Mouse (Mus musculus): ENCODE results near the gene Tsacc. TPM values are rescaled to one million over a fixed set of nuclear protein-coding genes. Genes with fewer than 3 reads are reported as not detected.
"Not testable (repeated sequence)": the region's sequence is repeated elsewhere in the genome, so short reads cannot be mapped to it uniquely, and the experiment has no call there.

Gene Tsacc
- polyA plus RNA-seq, 1 experiment from 2014 or later: 7.4 TPM

GRCm38 (mm10) chr3:88334029-88334658, 37.3 kb upstream of the Tsacc start:
- Histone ChIP-seq H3K4me2 (ENCODE audit: low read length) (no peak overlapping the region), H3K36me3 (ENCODE audit: control insufficient read depth, insufficient read depth, low read length) (0 out of 2 replicates have a peak, but pooled peaks cover 4% of the 10 kb centered on the region), H3K4me3 (ENCODE audit: low read depth, low read length) (no peak overlapping the region), H3K27ac (ENCODE audit: low read depth, low read length) (no peak overlapping the region), H3K9ac (ENCODE audit: low read length) (no peak overlapping the region), H3K9me3 (replicated peaks; ENCODE audit: control insufficient read depth, low read length) (no peaks in the 10 kb centered on the region), H3K4me1 (ENCODE audit: control insufficient read depth, insufficient read depth, low read length) (peaks cover 10% of the 10 kb centered on the region; the same call in 1 of the 2 replicates), H3K27me3 (replicated peaks; ENCODE audit: control insufficient read depth, insufficient read depth, low read length) (no peaks in the 10 kb centered on the region)
- WGBS: 62% methylated on average over 12 of the region's 12 CpGs
- ATAC-seq: no peak
- no peak for DNase-seq (ENCODE audit: low spot score)

- DNase-seq (ENCODE audit: low spot score) (peak; percentile 23), ATAC-seq (no peak)
Observed at GRCm38 (mm10) chr3:88331282-88331681, 34.5 kb upstream of the Tsacc start.

GRCm38 (mm10) chr3:88328956-88329355, 32.2 kb upstream of the Tsacc start:
- Histone ChIP-seq H3K9ac (ENCODE audit: low read length) (no peak overlapping the region), H3K4me3 (ENCODE audit: low read depth, low read length) (no peak overlapping the region), H3K9me3 (replicated peaks; ENCODE audit: control insufficient read depth, low read length) (no peaks in the 10 kb centered on the region), H3K36me3 (ENCODE audit: control insufficient read depth, insufficient read depth, low read length) (peaks cover 12% of the 10 kb centered on the region; the same call in 1 of the 2 replicates), H3K4me2 (ENCODE audit: low read length) (no peak overlapping the region), H3K27ac (ENCODE audit: low read depth, low read length) (no peak overlapping the region), H3K27me3 (replicated peaks; ENCODE audit: control insufficient read depth, insufficient read depth, low read length) (no peaks in the 10 kb centered on the region), H3K4me1 (ENCODE audit: control insufficient read depth, insufficient read depth, low read length) (peaks cover 7% of the 10 kb centered on the region)
- DNase-seq (ENCODE audit: low spot score) (no peak), ATAC-seq (no peak)
- 88% methylated on average over 5 of the region's 5 CpGs for WGBS

More at GRCm38 (mm10) chr3:88331282-88331681, 34.5 kb upstream of the Tsacc start:
- 19% methylated on average over 2 of the region's 2 CpGs for whole genome bisulfite sequencing
- peaks cover 12% of the 10 kb centered on the region; the same call in 1 of the 2 replicates for H3K36me3 ChIP-seq (ENCODE audit: control insufficient read depth, insufficient read depth, low read length)
- H3K9ac ChIP-seq (ENCODE audit: low read length): no peak overlapping the region
- H3K27ac ChIP-seq (ENCODE audit: low read depth, low read length): no peak overlapping the region
- no peaks in the 10 kb centered on the region for H3K9me3 ChIP-seq (replicated peaks; ENCODE audit: control insufficient read depth, low read length)
- no peaks in the 10 kb centered on the region for H3K27me3 ChIP-seq (replicated peaks; ENCODE audit: control insufficient read depth, insufficient read depth, low read length)
- H3K4me2 ChIP-seq (ENCODE audit: low read length): no peak overlapping the region
- H3K4me3 ChIP-seq (ENCODE audit: low read depth, low read length): no peak overlapping the region
- H3K4me1 ChIP-seq (ENCODE audit: control insufficient read depth, insufficient read depth, low read length): 0 out of 2 replicates have a peak, but pooled peaks cover 2% of the 10 kb centered on the region

GRCm38 (mm10) chr3:88324951-88325405, 28.2 kb upstream of the Tsacc start, which contains the start of gene Glmp:
TSS of gene Glmp (plus strand) at chr3:88325023.
- Histone ChIP-seq H3K27me3 (replicated peaks; ENCODE audit: control insufficient read depth, insufficient read depth, low read length) (no peaks in the 10 kb centered on the region), H3K4me3 (ENCODE audit: low read depth, low read length) (peak within 1 kb of the TSS; percentile 65), H3K36me3 (ENCODE audit: control insufficient read depth, insufficient read depth, low read length) (peaks cover 48% of the 10 kb centered on the region), H3K4me1 (ENCODE audit: control insufficient read depth, insufficient read depth, low read length) (peaks cover 7% of the 10 kb centered on the region), H3K9ac (ENCODE audit: low read length) (peak within 1 kb of the TSS; percentile 77), H3K4me2 (ENCODE audit: low read length) (peak within 1 kb of the TSS; percentile 81), H3K9me3 (replicated peaks; ENCODE audit: control insufficient read depth, low read length) (no peaks in the 10 kb centered on the region), H3K27ac (ENCODE audit: low read depth, low read length) (peak within 1 kb of the TSS; percentile 14; the same call in 1 of the 2 replicates)
- WGBS: 4% methylated on average over 10 of the region's 10 CpGs
- DNase-seq (ENCODE audit: low spot score) (peak; percentile 88), ATAC-seq (peak; percentile 82)

GRCm38 (mm10) chr3:88299172-88299571, 2.4 kb upstream of the Tsacc start:
- WGBS: 93% methylated on average over 1 of the region's 1 CpGs
- Histone ChIP-seq H3K9me3 (replicated peaks; ENCODE audit: control insufficient read depth, low read length) (no peaks in the 10 kb centered on the region), H3K27ac (ENCODE audit: low read depth, low read length) (no peak overlapping the region), H3K27me3 (replicated peaks; ENCODE audit: control insufficient read depth, insufficient read depth, low read length) (no peaks in the 10 kb centered on the region), H3K4me1 (ENCODE audit: control insufficient read depth, insufficient read depth, low read length) (peaks cover 16% of the 10 kb centered on the region; the same call in 1 of the 2 replicates), H3K36me3 (ENCODE audit: control insufficient read depth, insufficient read depth, low read length) (peaks cover 51% of the 10 kb centered on the region), H3K4me3 (ENCODE audit: low read depth, low read length) (no peak overlapping the region), H3K4me2 (ENCODE audit: low read length) (no peak overlapping the region), H3K9ac (ENCODE audit: low read length) (no peak overlapping the region)
- ATAC-seq (no peak), DNase-seq (ENCODE audit: low spot score) (no peak)

- H3K27me3 ChIP-seq (replicated peaks; ENCODE audit: control insufficient read depth, insufficient read depth, low read length): no peaks in the 10 kb centered on the region
- H3K9ac ChIP-seq (ENCODE audit: low read length): peak overlapping the region; percentile 89
- ATAC-seq (no peak), DNase-seq (ENCODE audit: low spot score) (no peak)
- H3K36me3 ChIP-seq (ENCODE audit: control insufficient read depth, insufficient read depth, low read length): peaks cover 38% of the 10 kb centered on the region
- H3K4me1 ChIP-seq (ENCODE audit: control insufficient read depth, insufficient read depth, low read length): peaks cover 16% of the 10 kb centered on the region; the same call in 1 of the 2 replicates
- peak overlapping the region; percentile 91 for H3K27ac ChIP-seq (ENCODE audit: low read depth, low read length)
- H3K9me3 ChIP-seq (replicated peaks; ENCODE audit: control insufficient read depth, low read length): no peaks in the 10 kb centered on the region
- under 1% methylated on average over 30 of the region's 30 CpGs for WGBS
- peak overlapping the region; percentile 90 for H3K4me2 ChIP-seq (ENCODE audit: low read length)
- H3K4me3 ChIP-seq (ENCODE audit: low read depth, low read length): peak overlapping the region; percentile 80
Observed at GRCm38 (mm10) chr3:88297321-88297851, 587 bp upstream of the Tsacc start.

GRCm38 (mm10) chr3:88296110-88296560, 664 bp downstream of the Tsacc start:
- no peak for DNase-seq (ENCODE audit: low spot score)
- peak overlapping the region; percentile 88 for H3K27ac ChIP-seq (ENCODE audit: low read depth, low read length)

GRCm38 (mm10) chr3:88295272-88295671, 1.5 kb downstream of the Tsacc start:
- H3K27me3 ChIP-seq (replicated peaks; ENCODE audit: control insufficient read depth, insufficient read depth, low read length); H3K9me3 ChIP-seq (replicated peaks; ENCODE audit: control insufficient read depth, low read length); DNase-seq (ENCODE audit: low spot score); ATAC-seq; H3K27ac ChIP-seq (ENCODE audit: low read depth, low read length): not testable (repeated sequence)
- Histone ChIP-seq H3K9ac (ENCODE audit: low read length) (peak overlapping the region; percentile 54), H3K4me2 (ENCODE audit: low read length) (peak overlapping the region; percentile 67), H3K36me3 (ENCODE audit: control insufficient read depth, insufficient read depth, low read length) (peaks cover 17% of the 10 kb centered on the region), H3K4me3 (ENCODE audit: low read depth, low read length) (peak overlapping the region; percentile 80; the same call in 1 of the 2 replicates), H3K4me1 (ENCODE audit: control insufficient read depth, insufficient read depth, low read length) (peaks cover 16% of the 10 kb centered on the region; the same call in 1 of the 2 replicates)
- WGBS: 63% methylated on average over 1 of the region's 1 CpGs

More at GRCm38 (mm10) chr3:88296110-88296560, 664 bp downstream of the Tsacc start:
- Histone ChIP-seq H3K9ac (ENCODE audit: low read length) (peak overlapping the region; percentile 54), H3K4me2 (ENCODE audit: low read length) (peak overlapping the region; percentile 67), H3K27me3 (replicated peaks; ENCODE audit: control insufficient read depth, insufficient read depth, low read length) (no peaks in the 10 kb centered on the region), H3K4me1 (ENCODE audit: control insufficient read depth, insufficient read depth, low read length) (peaks cover 16% of the 10 kb centered on the region; the same call in 1 of the 2 replicates), H3K36me3 (ENCODE audit: control insufficient read depth, insufficient read depth, low read length) (peaks cover 26% of the 10 kb centered on the region), H3K4me3 (ENCODE audit: low read depth, low read length) (peak overlapping the region; percentile 80), H3K9me3 (replicated peaks; ENCODE audit: control insufficient read depth, low read length) (no peaks in the 10 kb centered on the region)
- under 1% methylated on average over 12 of the region's 12 CpGs for WGBS
- ATAC-seq: peak; percentile 28
